Mouse (Mus musculus) small intestine, adult 2 months (tissue): ENCODE measurements around the gene Susd6. TPM values are rescaled to one million over a fixed set of nuclear protein-coding genes. Genes with fewer than 3 reads are reported as not detected.
"Not testable (repeated sequence)": the region's sequence is repeated elsewhere in the genome, so short reads cannot be mapped to it uniquely, and the experiment has no call there.

ENCODE experiments used
- H3K27ac ChIP-seq: fragments of 200-500 bp; 2 replicates; pipeline ENCODE4 v1.5.1; 2012; ENCODE audit warnings: low read depth, low read length, control low read depth, inconsistent platforms; ENCODE audit not compliant: insufficient read depth
- H3K27me3 ChIP-seq: fragments of 200-500 bp; 2 replicates; pipeline ENCODE4 v1.6.1; 2012; ENCODE audit warnings: mild to moderate bottlenecking, moderate library complexity, low read length, inconsistent platforms; ENCODE audit not compliant: control insufficient read depth, insufficient read depth
- H3K36me3 ChIP-seq: fragments of 200-500 bp; 2 replicates; pipeline ENCODE4 v1.6.1; 2012; ENCODE audit warnings: mild to moderate bottlenecking, low read length, control low read depth, inconsistent platforms; ENCODE audit not compliant: control insufficient read depth, insufficient read depth
- H3K4me1 ChIP-seq: fragments of 200-500 bp; 2 replicates; pipeline ENCODE4 v1.6.1; 2012; ENCODE audit warnings: low read length, inconsistent platforms, mixed read lengths; ENCODE audit not compliant: control insufficient read depth, insufficient read depth, insufficient read length
- H3K4me3 ChIP-seq: fragments of 200-500 bp; 2 replicates; pipeline ENCODE4 v1.5.1; 2012; ENCODE audit warnings: low read depth, mild to moderate bottlenecking, control low read depth, inconsistent platforms, low read length, moderate library complexity
- CTCF ChIP-seq: fragments of 200-500 bp; IDR thresholded peaks from 2 replicates; pipeline ENCODE4 v1.5.1; 2012; ENCODE audit warnings: low read depth, mild to moderate bottlenecking, control low read depth, inconsistent platforms, low read length, moderate library complexity, mixed read lengths; ENCODE audit not compliant: insufficient replicate concordance, insufficient read length; ENCODE audit errors: extremely low read depth
- POLR2A ChIP-seq: fragments of 200-500 bp; IDR thresholded peaks from 2 replicates; pipeline ENCODE4 v1.6.1; 2012; ENCODE audit warnings: low read depth, mild to moderate bottlenecking, control low read depth, inconsistent platforms, low read length, moderate library complexity
- WGBS: fragments of 180-500 bp; shearing (Covaris S2); methylation state at CpG from one replicate; pipeline ENCODE4 v1.1.7; 2018; 5-methylcytosine and 5-hydroxymethylcytosine counted together
- polyA plus RNA-seq: library from polyadenylated mRNA; depleted of rRNA; stranded (reverse); fragments of >200 nt; gene quantifications from 2 replicates; pipeline ENCODE4 v1.2.3, GENCODE M21; 2012

Gene Susd6
- polyA plus RNA-seq, 1 experiment, result 54.9 TPM

- H3K36me3 ChIP-seq, result no peaks in the 10 kb centered on the region
- peaks cover 26% of the 10 kb centered on the region; the same call in 1 of the 2 replicates for H3K4me1 ChIP-seq
- H3K4me3 ChIP-seq, result no peak overlapping the region
- no peaks in the 10 kb centered on the region for H3K27me3 ChIP-seq
- no peak for TF ChIP-seq CTCF
- TF ChIP-seq POLR2A, result no peak
- H3K27ac ChIP-seq, result no peak overlapping the region
- WGBS, result 78% methylated on average over 2 of the region's 2 CpGs
These were observed 23.1 kb downstream of the Susd6 start for GRCm38 (mm10) chr12:80813456-80813855.

- peaks cover 26% of the 10 kb centered on the region; the same call in 1 of the 2 replicates for H3K4me1 ChIP-seq
- WGBS, result 77% methylated on average over 4 of the region's 4 CpGs
- no peak overlapping the region for H3K4me3 ChIP-seq
- no peak overlapping the region for H3K27ac ChIP-seq
- no peaks in the 10 kb centered on the region for H3K27me3 ChIP-seq
- no peaks in the 10 kb centered on the region for H3K36me3 ChIP-seq
- TF ChIP-seq CTCF (no peak), POLR2A (no peak)
These were observed 23.6 kb downstream of the Susd6 start for GRCm38 (mm10) chr12:80813872-80814271.

GRCm38 (mm10) chr12:80814529-80814928 is 24.2 kb downstream of the Susd6 start:
- no peak for TF ChIP-seq POLR2A
- TF ChIP-seq CTCF, result no peak
- 22% methylated on average over 3 of the region's 3 CpGs for WGBS
- peaks cover 26% of the 10 kb centered on the region; the same call in 1 of the 2 replicates for H3K4me1 ChIP-seq
- no peak overlapping the region for H3K4me3 ChIP-seq
- no peaks in the 10 kb centered on the region for H3K27me3 ChIP-seq
- no peak overlapping the region for H3K27ac ChIP-seq
- no peaks in the 10 kb centered on the region for H3K36me3 ChIP-seq

GRCm38 (mm10) chr12:80815298-80815697 is 25.0 kb downstream of the Susd6 start:
- Histone ChIP-seq H3K27me3 (no peaks in the 10 kb centered on the region), H3K36me3 (no peaks in the 10 kb centered on the region), H3K4me1 (peaks cover 29% of the 10 kb centered on the region; the same call in 1 of the 2 replicates), H3K27ac (no peak overlapping the region; the same call in 1 of the 2 replicates), H3K4me3 (no peak overlapping the region)
- no peak for TF ChIP-seq POLR2A
- TF ChIP-seq CTCF, result no peak
- 50% methylated on average over 1 of the region's 1 CpGs for WGBS

- H3K36me3 ChIP-seq, result no peaks in the 10 kb centered on the region
- H3K27me3 ChIP-seq, result no peaks in the 10 kb centered on the region
- H3K4me3 ChIP-seq, result no peak overlapping the region
- peak overlapping the region; percentile 40 for H3K27ac ChIP-seq
- no peak for TF ChIP-seq CTCF
- TF ChIP-seq POLR2A, result no peak
- H3K4me1 ChIP-seq, result peaks cover 30% of the 10 kb centered on the region; the same call in 1 of the 2 replicates
- WGBS, result 27% methylated on average over 3 of the region's 3 CpGs
These were observed 25.6 kb downstream of the Susd6 start for GRCm38 (mm10) chr12:80815893-80816292.

- WGBS, result 75% methylated on average over 1 of the region's 1 CpGs
- TF ChIP-seq POLR2A, result no peak
- TF ChIP-seq CTCF, result no peak
- Histone ChIP-seq H3K4me3 (no peak overlapping the region), H3K36me3 (no peaks in the 10 kb centered on the region), H3K27ac (no peak overlapping the region; the same call in 1 of the 2 replicates), H3K27me3 (no peaks in the 10 kb centered on the region), H3K4me1 (peaks cover 30% of the 10 kb centered on the region; the same call in 1 of the 2 replicates)
These were observed 26.2 kb downstream of the Susd6 start for GRCm38 (mm10) chr12:80816380-80817086.

GRCm38 (mm10) chr12:80817697-80818235 is 27.5 kb downstream of the Susd6 start:
- no peak overlapping the region for H3K27ac ChIP-seq
- TF ChIP-seq CTCF (no peak), POLR2A (no peak)
- H3K4me3 ChIP-seq, result no peak overlapping the region
- H3K4me1 ChIP-seq, result peaks cover 28% of the 10 kb centered on the region; the same call in 1 of the 2 replicates
- no peaks in the 10 kb centered on the region for H3K27me3 ChIP-seq
- no peaks in the 10 kb centered on the region for H3K36me3 ChIP-seq

GRCm38 (mm10) chr12:80819020-80819419 is 28.7 kb downstream of the Susd6 start:
- H3K4me3 ChIP-seq, H3K36me3 ChIP-seq, H3K27ac ChIP-seq, H3K27me3 ChIP-seq: not testable (repeated sequence)
- peaks cover 29% of the 10 kb centered on the region; the same call in 1 of the 2 replicates for H3K4me1 ChIP-seq
- WGBS, result 45% methylated on average over 2 of the region's 2 CpGs
